Mouse (Mus musculus) c-Kit-positive CD71-negative TER-119-negative erythroid progenitor cells, embryonic 14.5 days (primary cell): ENCODE data around the gene Nfam1.
A peak's percentile ranks its signal among the peaks of the same experiment; 100 is the strongest.

Source experiments
- DNase-seq: peaks from one replicate; pipeline ENCODE4 v3.0.0-alpha.2; 2013; ENCODE audit warnings: low read depth

The Nfam1 gene

GRCm38 (mm10) chr15:82992911-82993310, 40.2 kb downstream of the Nfam1 start:
- no peak for DNase-seq

- no peak for DNase-seq
These were observed 40.9 kb downstream of the Nfam1 start for GRCm38 (mm10) chr15:82992079-82992783.

GRCm38 (mm10) chr15:82989190-82989704, 43.9 kb downstream of the Nfam1 start:
- DNase-seq: no peak

GRCm38 (mm10) chr15:82987732-82988112, 45.4 kb downstream of the Nfam1 start, which contains the start of gene Tcf20:
TSS of gene Tcf20 (minus strand) at chr15:82987872.
- peak; percentile 82 for DNase-seq

- DNase-seq: no peak
These were observed 45.9 kb downstream of the Nfam1 start for GRCm38 (mm10) chr15:82987014-82987731.

GRCm38 (mm10) chr15:82984574-82984973, 48.5 kb downstream of the Nfam1 start:
- no peak for DNase-seq

GRCm38 (mm10) chr15:82984097-82984496, 49.0 kb downstream of the Nfam1 start:
- no peak for DNase-seq

GRCm38 (mm10) chr15:82983416-82984026, 49.6 kb downstream of the Nfam1 start:
- DNase-seq: no peak

GRCm38 (mm10) chr15:82982724-82983415, 50.2 kb downstream of the Nfam1 start:
- no peak for DNase-seq

GRCm38 (mm10) chr15:82981676-82982520, 51.2 kb downstream of the Nfam1 start:
- DNase-seq: no peak

- no peak for DNase-seq
These were observed 53.6 kb downstream of the Nfam1 start for GRCm38 (mm10) chr15:82979531-82979930.

- DNase-seq: no peak
These were observed 58.6 kb downstream of the Nfam1 start for GRCm38 (mm10) chr15:82974471-82974870.

GRCm38 (mm10) chr15:82969206-82969721, 63.8 kb downstream of the Nfam1 start:
- peak; percentile 38 for DNase-seq

GRCm38 (mm10) chr15:82968449-82968848, 64.7 kb downstream of the Nfam1 start:
- DNase-seq: no peak

GRCm38 (mm10) chr15:82967947-82968346, 65.2 kb downstream of the Nfam1 start:
- no peak for DNase-seq

GRCm38 (mm10) chr15:82964266-82964825, 68.8 kb downstream of the Nfam1 start:
- DNase-seq: no peak

- no peak for DNase-seq
These were observed 69.5 kb downstream of the Nfam1 start for GRCm38 (mm10) chr15:82963556-82964156.

- DNase-seq: no peak
These were observed 70.0 kb downstream of the Nfam1 start for GRCm38 (mm10) chr15:82963090-82963489.

- no peak for DNase-seq
These were observed 70.6 kb downstream of the Nfam1 start for GRCm38 (mm10) chr15:82962536-82962935.
